In genomic region chr10:117934797-117935196, GRCm38 (mm10) we compare ENCODE assay signal across 23 mouse cellular contexts.
DNase-seq lines count a peak whose midpoint lies in the region; ATAC-seq and TF ChIP-seq lines count a peak whose summit lies in the region.
"Had no signal": no experiment of that assay in that cellular context is flagged by ENCODE, and none has a peak within 500 bp of the region (broad histone marks: within the 10 kb centered on the region; RNA-seq: fewer than 3 reads in every experiment).

No protein-coding gene starts in this region.

- peak; percentile 59 for DNase-seq in 416B (ENCODE audit: low read depth)
- peak; percentile 50 for DNase-seq in c-Kit-positive CD71-positive TER-119-positive erythroid progenitor cells, embryonic 14.5 days (ENCODE audit: low spot score)
- no peak for DNase-seq in hindbrain, postnatal 0 days (ENCODE audit: low spot score)
- DNase-seq in heart, embryonic 10.5 days (ENCODE audit: low spot score), result no peak
- DNase-seq in T-cell, adult 2 months (ENCODE audit: low spot score), result no peak
- DNase-seq: adrenal gland, postnatal 10 days; cerebellum, adult 9-10 months; heart, postnatal 14 days; kidney, adult 11 months; kidney, postnatal 36 days; layer of hippocampus, postnatal 36 days; lung, adult 2 months; right cerebral cortex, adult 18-20 months; right cerebral cortex, postnatal 4 days; thymus, adult 18-20 months; thymus, postnatal 36 days had no signal

- H3K36me3 ChIP-seq in liver, embryonic 12.5 days, result no peaks in the 10 kb centered on the region
- H3K36me3 ChIP-seq in hindbrain, postnatal 0 days (ENCODE audit: insufficient read depth, low read length), result no peaks in the 10 kb centered on the region
- H3K36me3 ChIP-seq in heart, embryonic 10.5 days, result no peaks in the 10 kb centered on the region
- H3K36me3 ChIP-seq: heart, embryonic 13.5 days; hindbrain, embryonic 12.5 days; kidney, embryonic 15.5 days; limb, embryonic 12.5 days had no signal

- H3K4me1 ChIP-seq in liver, embryonic 12.5 days, result peaks cover 45% of the 10 kb centered on the region
- H3K4me1 ChIP-seq in hindbrain, postnatal 0 days (ENCODE audit: insufficient read depth, low read length), result no peaks in the 10 kb centered on the region
- H3K4me1 ChIP-seq in heart, embryonic 10.5 days, result peaks cover 14% of the 10 kb centered on the region
- H3K4me1 ChIP-seq: forebrain, embryonic 13.5 days; hindbrain, embryonic 12.5 days; kidney, embryonic 15.5 days had no signal

- H3K4me3 ChIP-seq in liver, embryonic 12.5 days, result 0 out of 2 replicates have a peak overlapping the region, but pooled peaks have one; percentile 10
- no peak overlapping the region for H3K4me3 ChIP-seq in hindbrain, postnatal 0 days (ENCODE audit: low read length)
- H3K4me3 ChIP-seq in heart, embryonic 10.5 days, result no peak overlapping the region
- H3K4me3 ChIP-seq: forebrain, embryonic 13.5 days; heart, embryonic 13.5 days; hindbrain, embryonic 12.5 days; kidney, embryonic 15.5 days; limb, embryonic 12.5 days had no signal

- ATAC-seq in liver, embryonic 12.5 days, result peak; percentile 91
- ATAC-seq in megakaryocyte, adult 5-6 weeks (ENCODE audit: poor library complexity, severe bottlenecking), result peak; percentile 40; the same call in 1 of the 2 replicates
- no peak for ATAC-seq in hindbrain, postnatal 0 days
- ATAC-seq: forebrain, embryonic 13.5 days had no signal

- WGBS in liver, embryonic 12.5 days (ENCODE audit: insufficient replicate concordance), result 18% methylated on average over 9 of the region's 9 CpGs
- 77% methylated on average over 9 of the region's 9 CpGs for WGBS in hindbrain, postnatal 0 days
- 63% methylated on average over 9 of the region's 9 CpGs for WGBS in heart, embryonic 10.5 days

- H3K27me3 ChIP-seq in liver, embryonic 12.5 days (replicated peaks), result peaks cover 8% of the 10 kb centered on the region; the same call in 1 of the 2 replicates
- no peaks in the 10 kb centered on the region for H3K27me3 ChIP-seq in hindbrain, postnatal 0 days (ENCODE audit: insufficient read depth, low read length)
- no peaks in the 10 kb centered on the region for H3K27me3 ChIP-seq in heart, embryonic 10.5 days (ENCODE audit: insufficient read depth, poor library complexity, severe bottlenecking)
- H3K27me3 ChIP-seq: forebrain, embryonic 13.5 days; heart, embryonic 13.5 days; hindbrain, embryonic 12.5 days; kidney, embryonic 15.5 days; limb, embryonic 12.5 days had no signal

- peak overlapping the region; percentile 27; the same call in 1 of the 2 replicates for H3K9ac ChIP-seq in liver, embryonic 12.5 days
- no peak overlapping the region for H3K9ac ChIP-seq in hindbrain, postnatal 0 days (replicated peaks; ENCODE audit: low read length)
- H3K9ac ChIP-seq: forebrain, embryonic 13.5 days; heart, embryonic 13.5 days; hindbrain, embryonic 12.5 days; kidney, embryonic 15.5 days; limb, embryonic 12.5 days had no signal

- H3K9me3 ChIP-seq in liver, embryonic 12.5 days (replicated peaks), result no peaks in the 10 kb centered on the region
- no peaks in the 10 kb centered on the region for H3K9me3 ChIP-seq in hindbrain, postnatal 0 days (ENCODE audit: low read length)
- H3K9me3 ChIP-seq in heart, embryonic 10.5 days, result no peaks in the 10 kb centered on the region
- H3K9me3 ChIP-seq: forebrain, embryonic 13.5 days; heart, embryonic 13.5 days; hindbrain, embryonic 12.5 days; kidney, embryonic 15.5 days; limb, embryonic 12.5 days had no signal

- H3K4me2 ChIP-seq in liver, embryonic 12.5 days, result peak overlapping the region; percentile 57
- no peak overlapping the region for H3K4me2 ChIP-seq in hindbrain, postnatal 0 days (ENCODE audit: low read depth, low read length)
- H3K4me2 ChIP-seq: forebrain, embryonic 13.5 days; heart, embryonic 13.5 days; hindbrain, embryonic 12.5 days; kidney, embryonic 15.5 days; limb, embryonic 12.5 days had no signal

- TF ChIP-seq CTCF in hindbrain, postnatal 0 days (IDR thresholded peaks at IDR 0.05; ENCODE audit: low read depth), result no peak

- H3K27ac ChIP-seq in liver, embryonic 12.5 days, result peak overlapping the region; percentile 74; the same call in 1 of the 2 replicates
- no peak overlapping the region for H3K27ac ChIP-seq in hindbrain, postnatal 0 days
- no peak overlapping the region for H3K27ac ChIP-seq in heart, embryonic 10.5 days
- H3K27ac ChIP-seq: forebrain, embryonic 13.5 days; heart, embryonic 13.5 days; hindbrain, embryonic 12.5 days; kidney, embryonic 15.5 days; limb, embryonic 12.5 days had no signal

Comparison
In these comparisons a context has a peak if more than half of its experiments do, and no peak if none do; other contexts are left out.
1. DNase-seq: peak in 416B (single experiment) and c-Kit-positive CD71-positive TER-119-positive erythroid progenitor cells, embryonic 14.5 days (single experiment); none in hindbrain, postnatal 0 days (single experiment), heart, embryonic 10.5 days (single experiment) and T-cell, adult 2 months (single experiment).